Mouse (Mus musculus): Measurements from ENCODE around the gene Adh7. TPM values are rescaled to one million over a fixed set of nuclear protein-coding genes. Genes with fewer than 3 reads are reported as not detected.
A peak's percentile ranks its signal among the peaks of the same experiment; 100 is the strongest.

Adh7 gene
- polyA plus RNA-seq, 1 experiment from 2014 or later: not detected

DNA sequence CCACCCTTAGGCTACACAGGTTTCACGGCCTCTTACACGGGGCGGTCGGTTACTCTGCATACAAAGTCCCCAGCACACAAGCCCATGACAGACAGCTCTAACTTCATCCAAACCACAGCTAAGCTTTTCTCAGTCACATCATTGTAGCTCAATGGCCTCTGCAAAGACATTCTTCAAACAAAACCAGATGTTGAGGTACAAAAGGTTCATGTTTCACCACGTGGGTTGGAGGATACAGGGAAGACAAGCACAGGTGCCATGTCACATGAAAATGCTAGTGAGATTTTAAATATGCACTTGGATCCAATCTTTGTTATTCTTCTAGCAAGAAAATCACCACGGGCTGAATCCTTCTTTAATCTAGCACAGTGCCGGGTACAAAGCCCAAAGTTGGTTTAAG, 7.8 kb downstream of the Adh7 start:
- Histone ChIP-seq H3K27me3 (replicated peaks) (no peaks in the 10 kb centered on the region), H3K4me1 (replicated peaks) (no peaks in the 10 kb centered on the region; the same call in 1 of the 2 replicates), H3K9ac (no peak overlapping the region), H3K4me2 (no peak overlapping the region), H3K36me3 (no peaks in the 10 kb centered on the region), H3K27ac (ENCODE audit: poor library complexity, severe bottlenecking) (no peak overlapping the region), H3K4me3 (no peak overlapping the region), H3K9me3 (replicated peaks) (no peaks in the 10 kb centered on the region)
- no peak for ATAC-seq (ENCODE audit: insufficient number of reproducible peaks, low FRiP score)
- WGBS: 71% methylated on average over 7 of the region's 7 CpGs

DNA sequence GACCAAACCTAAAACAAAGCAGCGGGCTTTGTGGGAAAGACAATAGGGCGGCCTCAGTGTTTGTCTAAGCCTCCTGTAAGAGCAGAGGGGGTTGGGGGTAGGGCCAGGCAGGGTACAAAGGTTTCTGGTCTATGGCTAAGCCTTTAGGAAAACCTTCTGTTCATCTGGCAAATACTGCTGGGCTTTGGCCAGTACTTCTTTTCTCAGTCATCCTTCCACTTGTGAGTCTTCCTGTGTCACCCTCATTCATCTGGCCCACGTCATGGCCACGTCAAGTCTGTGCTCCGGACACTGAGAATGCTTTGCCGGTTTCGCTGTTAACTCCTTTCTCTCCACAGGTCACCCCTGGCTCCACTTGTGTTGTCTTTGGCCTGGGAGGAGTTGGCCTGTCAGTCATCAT, 8.3 kb downstream of the Adh7 start:
- Histone ChIP-seq H3K4me2 (no peak overlapping the region), H3K9me3 (replicated peaks) (no peaks in the 10 kb centered on the region), H3K27ac (ENCODE audit: poor library complexity, severe bottlenecking) (no peak overlapping the region), H3K27me3 (replicated peaks) (no peaks in the 10 kb centered on the region), H3K9ac (no peak overlapping the region), H3K36me3 (no peaks in the 10 kb centered on the region), H3K4me3 (no peak overlapping the region), H3K4me1 (replicated peaks) (no peaks in the 10 kb centered on the region; the same call in 1 of the 2 replicates)
- peak; percentile 36; the same call in 1 of the 2 replicates for ATAC-seq (ENCODE audit: insufficient number of reproducible peaks, low FRiP score)
- WGBS: 36% methylated on average over 7 of the region's 7 CpGs

DNA sequence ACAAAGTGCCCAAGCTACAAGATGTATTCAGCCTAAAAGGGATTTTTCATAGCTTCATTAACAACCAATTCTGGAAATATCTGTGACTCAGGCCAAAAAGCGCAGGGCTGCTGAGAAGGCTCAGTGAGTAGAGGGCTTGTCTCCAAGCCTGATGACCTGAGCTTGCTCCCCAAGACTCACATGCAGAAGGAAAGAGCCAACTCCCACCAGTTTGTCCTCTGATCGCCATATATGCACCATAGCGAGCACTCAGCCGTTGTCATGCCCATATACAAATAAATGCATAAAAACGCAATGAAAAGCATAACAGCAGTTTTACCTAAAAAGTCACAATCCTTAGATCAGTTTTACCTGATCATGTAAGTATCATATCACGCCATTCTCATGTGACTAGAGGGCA, 8.9 kb downstream of the Adh7 start:
- H3K27me3 ChIP-seq (replicated peaks): no peaks in the 10 kb centered on the region
- H3K9ac ChIP-seq: no peak overlapping the region
- no peak overlapping the region for H3K27ac ChIP-seq (ENCODE audit: poor library complexity, severe bottlenecking)
- ATAC-seq (ENCODE audit: insufficient number of reproducible peaks, low FRiP score): no peak
- no peak overlapping the region for H3K4me2 ChIP-seq
- no peaks in the 10 kb centered on the region for H3K9me3 ChIP-seq (replicated peaks)
- no peaks in the 10 kb centered on the region for H3K36me3 ChIP-seq
- 89% methylated on average over 6 of the region's 6 CpGs for WGBS
- H3K4me3 ChIP-seq: no peak overlapping the region
- no peaks in the 10 kb centered on the region; the same call in 1 of the 2 replicates for H3K4me1 ChIP-seq (replicated peaks)

DNA sequence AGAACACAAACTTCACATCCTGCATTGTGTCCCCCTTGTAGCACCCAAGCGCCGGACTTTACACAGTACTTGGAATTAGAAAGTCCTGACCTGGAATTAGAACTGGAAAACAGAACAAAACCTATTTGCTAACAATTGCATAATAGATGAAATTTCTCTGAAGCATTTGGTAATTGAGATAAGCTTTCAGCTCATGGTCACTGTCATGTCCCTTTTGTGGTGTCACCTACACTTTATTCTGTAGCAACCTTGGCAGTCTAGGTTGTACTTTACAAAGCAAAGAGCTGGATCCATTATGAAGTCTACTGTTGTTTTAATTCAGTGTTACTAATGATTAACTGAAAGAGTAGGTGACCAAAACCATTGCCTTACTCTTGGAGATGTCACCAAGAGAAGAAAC, 9.5 kb downstream of the Adh7 start:
- no peaks in the 10 kb centered on the region for H3K9me3 ChIP-seq (replicated peaks)
- WGBS: 90% methylated on average over 2 of the region's 2 CpGs

DNA sequence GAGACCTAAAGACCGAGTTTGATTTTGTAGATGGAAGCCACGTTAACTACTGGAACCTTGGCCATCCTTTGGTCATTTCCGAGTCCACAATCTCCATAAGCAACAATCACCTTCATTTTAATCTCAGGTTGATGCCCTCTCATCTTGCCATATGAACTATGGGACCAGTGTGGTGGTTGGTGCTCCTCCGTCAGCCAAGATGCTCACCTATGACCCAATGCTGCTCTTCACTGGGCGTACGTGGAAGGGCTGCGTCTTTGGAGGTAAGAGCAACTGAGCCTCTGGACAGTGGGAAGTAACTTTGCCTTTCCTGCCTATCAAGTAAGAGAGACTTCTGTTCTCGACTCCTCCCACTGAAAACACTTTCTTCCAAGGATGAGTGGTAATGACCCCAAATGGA, 10.2 kb downstream of the Adh7 start:
- ATAC-seq (ENCODE audit: insufficient number of reproducible peaks, low FRiP score): no peak
- no peak overlapping the region for H3K4me3 ChIP-seq
- H3K9ac ChIP-seq: no peak overlapping the region
- H3K27ac ChIP-seq (ENCODE audit: poor library complexity, severe bottlenecking): no peak overlapping the region
- H3K4me2 ChIP-seq: no peak overlapping the region
- whole genome bisulfite sequencing: 84% methylated on average over 8 of the region's 8 CpGs
- no peaks in the 10 kb centered on the region for H3K36me3 ChIP-seq
- H3K9me3 ChIP-seq (replicated peaks): no peaks in the 10 kb centered on the region
- no peaks in the 10 kb centered on the region for H3K27me3 ChIP-seq (replicated peaks)
- H3K4me1 ChIP-seq (replicated peaks): no peaks in the 10 kb centered on the region; the same call in 1 of the 2 replicates

More for the DNA sequence above, 9.5 kb downstream of the Adh7 start:
- no peak overlapping the region for H3K27ac ChIP-seq (ENCODE audit: poor library complexity, severe bottlenecking)
- H3K36me3 ChIP-seq: no peaks in the 10 kb centered on the region
- H3K4me1 ChIP-seq (replicated peaks): no peaks in the 10 kb centered on the region; the same call in 1 of the 2 replicates
- no peaks in the 10 kb centered on the region for H3K27me3 ChIP-seq (replicated peaks)
- no peak for ATAC-seq (ENCODE audit: insufficient number of reproducible peaks, low FRiP score)
- no peak overlapping the region for H3K9ac ChIP-seq
- H3K4me2 ChIP-seq: no peak overlapping the region
- H3K4me3 ChIP-seq: no peak overlapping the region

DNA sequence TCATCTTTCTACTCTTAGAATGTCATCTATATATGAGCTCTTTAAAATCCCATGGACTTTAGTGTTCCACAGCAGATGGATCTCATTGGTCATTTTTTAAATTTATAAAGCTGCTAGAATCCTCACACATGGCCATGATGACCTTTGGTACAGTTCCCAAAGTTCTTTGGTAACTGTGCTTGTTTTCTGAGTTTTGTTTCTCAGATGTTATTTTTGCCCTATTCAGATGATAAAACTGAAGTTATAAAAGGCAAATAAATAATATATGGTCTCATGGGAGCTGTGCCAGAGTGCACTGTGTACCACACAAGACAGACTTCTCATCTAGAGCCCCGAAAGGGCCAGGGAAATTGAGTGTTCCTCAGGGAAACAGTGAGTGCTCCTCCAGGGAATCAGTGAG, 11.9 kb downstream of the Adh7 start:
- Histone ChIP-seq H3K27ac (ENCODE audit: poor library complexity, severe bottlenecking) (no peak overlapping the region), H3K36me3 (no peaks in the 10 kb centered on the region), H3K9me3 (replicated peaks) (no peaks in the 10 kb centered on the region), H3K4me3 (no peak overlapping the region), H3K4me1 (replicated peaks) (no peaks in the 10 kb centered on the region; the same call in 1 of the 2 replicates), H3K9ac (no peak overlapping the region), H3K4me2 (no peak overlapping the region), H3K27me3 (replicated peaks) (no peaks in the 10 kb centered on the region)
- whole genome bisulfite sequencing: 91% methylated on average over 1 of the region's 1 CpGs
- no peak for ATAC-seq (ENCODE audit: insufficient number of reproducible peaks, low FRiP score)

DNA sequence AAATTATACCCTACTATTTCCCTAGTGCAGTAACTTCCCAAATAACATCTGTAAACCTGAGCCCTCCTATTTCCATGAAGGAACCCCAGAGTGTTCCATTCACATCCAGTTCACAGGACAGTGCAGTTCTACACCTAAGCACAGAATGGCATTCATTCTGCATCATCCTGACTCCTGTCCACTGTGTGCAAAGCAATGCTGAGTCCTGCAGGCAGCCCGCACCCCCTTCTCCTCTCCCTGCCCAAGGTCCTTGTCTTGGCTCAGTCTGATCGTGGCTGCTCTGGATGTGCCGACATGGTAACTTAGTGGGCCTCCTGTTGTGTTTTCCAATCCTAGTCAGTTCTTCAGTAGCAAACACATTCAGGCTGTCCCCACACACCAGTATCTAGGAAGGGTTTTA, 12.7 kb downstream of the Adh7 start:
- Histone ChIP-seq H3K4me3 (no peak overlapping the region), H3K9me3 (replicated peaks) (no peaks in the 10 kb centered on the region), H3K27me3 (replicated peaks) (no peaks in the 10 kb centered on the region), H3K4me1 (replicated peaks) (no peaks in the 10 kb centered on the region; the same call in 1 of the 2 replicates), H3K36me3 (no peaks in the 10 kb centered on the region), H3K9ac (no peak overlapping the region), H3K27ac (ENCODE audit: poor library complexity, severe bottlenecking) (no peak overlapping the region), H3K4me2 (no peak overlapping the region)
- 75% methylated on average over 3 of the region's 3 CpGs for WGBS
- ATAC-seq (ENCODE audit: insufficient number of reproducible peaks, low FRiP score): no peak

DNA sequence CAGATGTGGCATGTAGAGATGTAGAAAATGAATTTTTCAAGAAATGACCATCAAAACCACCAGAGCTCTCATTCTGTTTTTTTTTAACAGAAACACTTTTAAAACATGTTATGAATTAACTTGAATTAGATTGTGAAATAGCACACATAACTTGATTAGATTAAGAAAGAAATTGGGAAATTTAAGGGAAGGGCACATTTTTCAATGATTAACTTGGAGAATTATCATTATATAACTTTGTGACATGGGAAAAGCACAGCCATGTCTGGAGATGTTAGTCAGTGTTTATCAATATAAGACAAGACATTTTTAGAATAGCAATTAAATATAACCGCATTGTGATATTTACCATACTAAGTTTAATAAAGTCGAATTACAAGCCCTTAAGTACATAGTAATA, 14.0 kb downstream of the Adh7 start:
- Histone ChIP-seq H3K9ac (no peak overlapping the region), H3K4me2 (no peak overlapping the region), H3K9me3 (replicated peaks) (no peaks in the 10 kb centered on the region), H3K27ac (ENCODE audit: poor library complexity, severe bottlenecking) (no peak overlapping the region), H3K4me1 (replicated peaks) (no peaks in the 10 kb centered on the region), H3K27me3 (replicated peaks) (no peaks in the 10 kb centered on the region), H3K4me3 (no peak overlapping the region), H3K36me3 (no peaks in the 10 kb centered on the region)
- ATAC-seq (ENCODE audit: insufficient number of reproducible peaks, low FRiP score): no peak
- 81% methylated on average over 2 of the region's 2 CpGs for WGBS

DNA sequence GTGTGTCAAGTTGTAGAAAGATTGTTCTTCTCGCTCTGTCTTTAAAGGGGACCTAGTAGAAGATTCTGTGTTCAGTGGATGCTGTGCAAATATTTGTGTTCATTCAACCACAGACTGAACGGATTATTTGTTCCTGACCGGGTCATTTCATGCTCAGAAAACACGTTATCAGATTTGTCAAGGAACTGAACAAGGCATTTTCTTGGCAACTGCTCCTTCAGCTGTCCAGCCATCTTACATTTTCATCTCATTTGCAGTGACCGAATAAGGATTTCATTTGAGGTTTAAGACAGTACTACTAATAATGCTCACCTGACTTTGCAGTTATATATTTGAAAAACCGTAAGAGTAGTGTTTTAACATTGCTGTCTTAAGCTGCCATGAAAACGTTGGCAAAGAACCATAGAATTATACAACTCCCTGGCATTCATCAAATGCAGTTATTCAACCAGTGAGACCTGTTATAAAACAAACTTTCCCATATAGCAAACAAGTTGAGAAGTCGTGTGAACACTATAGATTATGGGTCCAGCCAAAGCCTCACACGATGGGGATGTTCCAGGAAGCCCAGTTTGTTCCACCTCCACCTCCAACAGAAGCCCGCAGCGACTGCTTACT, 19.1 kb downstream of the Adh7 start:
- H3K4me2 ChIP-seq: no peak overlapping the region
- 77% methylated on average over 11 of the region's 11 CpGs for WGBS
- H3K36me3 ChIP-seq: no peaks in the 10 kb centered on the region
- H3K9ac ChIP-seq: no peak overlapping the region
- no peak for ATAC-seq (ENCODE audit: insufficient number of reproducible peaks, low FRiP score)
- H3K9me3 ChIP-seq (replicated peaks): no peaks in the 10 kb centered on the region
- no peak overlapping the region for H3K4me3 ChIP-seq
- no peaks in the 10 kb centered on the region for H3K27me3 ChIP-seq (replicated peaks)
- H3K27ac ChIP-seq (ENCODE audit: poor library complexity, severe bottlenecking): no peak overlapping the region
- H3K4me1 ChIP-seq (replicated peaks): no peaks in the 10 kb centered on the region

DNA sequence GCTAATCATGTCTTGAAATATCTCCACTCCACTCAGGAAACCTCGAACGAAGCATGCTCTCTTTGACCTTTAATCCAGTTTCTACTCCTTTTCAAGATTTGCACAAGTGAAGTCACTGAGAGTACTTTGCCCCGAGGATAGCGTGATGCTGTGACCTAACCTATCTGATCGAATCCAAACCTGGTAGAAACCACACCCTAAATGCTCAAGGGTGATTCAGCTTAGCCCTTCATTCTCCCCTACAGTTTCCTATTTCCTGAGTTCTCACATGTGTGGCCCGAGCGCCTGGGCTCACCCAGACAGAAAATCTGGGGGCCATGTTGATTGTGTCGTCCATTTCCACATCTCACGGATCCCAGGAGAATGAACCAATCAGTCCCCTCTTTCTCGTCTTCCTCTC, 20.5 kb downstream of the Adh7 start:
- Histone ChIP-seq H3K4me1 (replicated peaks) (no peaks in the 10 kb centered on the region), H3K9me3 (replicated peaks) (no peaks in the 10 kb centered on the region), H3K27me3 (replicated peaks) (no peaks in the 10 kb centered on the region), H3K36me3 (no peaks in the 10 kb centered on the region), H3K9ac (no peak overlapping the region), H3K27ac (ENCODE audit: poor library complexity, severe bottlenecking) (no peak overlapping the region), H3K4me2 (no peak overlapping the region), H3K4me3 (no peak overlapping the region)
- ATAC-seq (ENCODE audit: insufficient number of reproducible peaks, low FRiP score): no peak
- WGBS: 67% methylated on average over 10 of the region's 10 CpGs

DNA sequence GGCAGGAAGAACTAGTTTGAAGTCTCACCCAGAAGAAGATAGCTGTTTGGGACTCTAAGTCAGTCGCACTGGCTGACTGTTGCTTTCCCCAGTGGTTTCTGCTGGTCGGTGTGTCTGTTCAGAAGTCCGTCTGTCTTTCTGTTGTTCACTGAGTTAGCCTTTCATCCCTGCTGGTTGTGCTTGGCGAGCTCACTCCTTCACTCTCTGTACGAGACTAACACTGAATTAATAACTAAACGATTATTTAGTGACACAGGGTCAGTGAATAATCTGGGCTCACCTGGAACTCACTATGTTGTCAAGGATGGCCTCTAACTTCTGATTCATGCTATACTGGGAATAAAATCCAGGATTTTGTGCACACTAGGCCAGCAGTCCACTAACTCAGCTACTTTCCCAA, 21.9 kb downstream of the Adh7 start:
- no peaks in the 10 kb centered on the region for H3K4me1 ChIP-seq (replicated peaks)
- WGBS: 81% methylated on average over 6 of the region's 6 CpGs
- no peak for ATAC-seq (ENCODE audit: insufficient number of reproducible peaks, low FRiP score)
- no peaks in the 10 kb centered on the region for H3K27me3 ChIP-seq (replicated peaks)
- no peak overlapping the region for H3K4me2 ChIP-seq
- no peak overlapping the region for H3K4me3 ChIP-seq
- H3K27ac ChIP-seq (ENCODE audit: poor library complexity, severe bottlenecking): no peak overlapping the region
- H3K9me3 ChIP-seq (replicated peaks): no peaks in the 10 kb centered on the region
- H3K9ac ChIP-seq: no peak overlapping the region
- H3K36me3 ChIP-seq: no peaks in the 10 kb centered on the region

DNA sequence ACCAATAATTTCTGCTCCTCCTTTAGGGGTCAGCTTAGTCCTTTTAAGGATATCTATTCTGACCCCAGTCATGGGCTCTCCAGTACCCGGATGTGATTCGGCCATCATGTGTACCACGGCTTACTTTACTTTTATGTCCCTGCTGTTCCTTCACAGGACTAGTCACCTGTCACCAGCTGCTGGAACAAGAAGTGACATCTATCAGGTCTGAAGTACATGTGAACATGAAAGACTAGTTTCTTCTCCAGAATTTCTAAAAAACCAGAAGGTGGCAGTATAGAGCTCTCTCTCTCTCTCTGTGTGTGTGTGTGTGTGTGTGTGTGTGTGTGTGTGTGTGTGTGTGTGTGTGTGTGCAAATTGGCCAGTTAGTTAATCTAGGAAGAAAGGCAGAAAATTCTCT, 22.9 kb downstream of the Adh7 start:
- Histone ChIP-seq H3K27ac (ENCODE audit: poor library complexity, severe bottlenecking) (no peak overlapping the region), H3K4me2 (no peak overlapping the region), H3K36me3 (no peaks in the 10 kb centered on the region), H3K4me3 (no peak overlapping the region), H3K9ac (no peak overlapping the region), H3K9me3 (replicated peaks) (no peaks in the 10 kb centered on the region), H3K4me1 (replicated peaks) (no peaks in the 10 kb centered on the region), H3K27me3 (replicated peaks) (no peaks in the 10 kb centered on the region)
- ATAC-seq (ENCODE audit: insufficient number of reproducible peaks, low FRiP score): no peak
- WGBS: 75% methylated on average over 3 of the region's 3 CpGs
